Mouse (Mus musculus): Measurements from ENCODE around the gene Cacna1s. TPM values are rescaled to one million over a fixed set of nuclear protein-coding genes. Genes with fewer than 3 reads are reported as not detected.

Gene Cacna1s
- polyA plus RNA-seq, 1 experiment from 2014 or later = 5.2 TPM

DNA sequence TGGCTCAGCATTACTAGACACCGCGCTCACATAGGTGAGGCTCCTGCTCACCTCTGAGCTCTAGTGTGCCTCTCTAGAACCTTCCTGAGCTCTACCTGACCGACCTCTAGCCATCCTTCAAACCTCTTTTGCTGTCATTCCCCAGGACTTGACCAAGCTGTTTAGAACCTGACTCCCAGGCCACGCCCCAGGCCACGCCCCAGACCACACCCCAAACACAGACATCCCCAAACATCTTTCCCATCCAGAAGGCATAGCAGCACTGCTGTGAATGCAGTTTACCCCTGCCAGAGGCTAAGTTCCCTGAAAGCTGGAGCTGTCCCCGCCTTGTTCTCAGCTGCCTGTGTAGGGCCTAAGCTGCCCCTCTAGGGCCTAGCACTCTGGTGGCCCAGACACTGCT lies 68.2 kb downstream of the Cacna1s start:
- no peak for ATAC-seq (ENCODE audit: insufficient number of reproducible peaks, low FRiP score, low TSS enrichment, low read depth)
- Histone ChIP-seq H3K4me2 (no peak overlapping the region), H3K36me3 (no peaks in the 10 kb centered on the region), H3K27me3 (no peaks in the 10 kb centered on the region), H3K27ac (no peak overlapping the region), H3K4me1 (peaks cover 25% of the 10 kb centered on the region), H3K9me3 (no peaks in the 10 kb centered on the region), H3K4me3 (no peak overlapping the region), H3K9ac (no peak overlapping the region)
- 49% methylated on average over 6 of the region's 6 CpGs for WGBS

DNA sequence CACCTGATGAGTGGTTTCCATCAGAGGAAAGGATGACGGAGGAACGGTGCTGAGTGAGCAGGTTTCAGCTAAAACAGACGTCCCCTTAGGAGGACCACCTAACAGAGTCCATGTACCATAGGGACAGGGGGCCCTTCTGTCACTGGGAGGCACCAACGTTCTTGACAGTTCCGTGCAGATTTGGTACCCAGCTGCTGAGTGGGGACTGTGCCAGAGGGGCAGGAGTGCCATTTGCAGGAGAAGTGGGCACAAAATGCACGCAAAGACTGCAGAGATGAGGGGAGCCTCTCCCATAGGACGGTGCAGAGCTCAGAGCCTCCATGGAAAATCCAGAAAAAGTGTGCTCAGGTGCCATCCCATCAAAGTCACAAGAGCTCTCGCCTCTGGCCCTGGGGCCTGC lies 69.5 kb downstream of the Cacna1s start:
- ATAC-seq (ENCODE audit: insufficient number of reproducible peaks, low FRiP score, low TSS enrichment, low read depth) = no peak
- Histone ChIP-seq H3K36me3 (no peaks in the 10 kb centered on the region), H3K4me2 (no peak overlapping the region), H3K27me3 (no peaks in the 10 kb centered on the region), H3K9me3 (no peaks in the 10 kb centered on the region), H3K9ac (no peak overlapping the region), H3K4me3 (no peak overlapping the region), H3K27ac (no peak overlapping the region), H3K4me1 (peaks cover 29% of the 10 kb centered on the region)
- WGBS = 83% methylated on average over 8 of the region's 8 CpGs

DNA sequence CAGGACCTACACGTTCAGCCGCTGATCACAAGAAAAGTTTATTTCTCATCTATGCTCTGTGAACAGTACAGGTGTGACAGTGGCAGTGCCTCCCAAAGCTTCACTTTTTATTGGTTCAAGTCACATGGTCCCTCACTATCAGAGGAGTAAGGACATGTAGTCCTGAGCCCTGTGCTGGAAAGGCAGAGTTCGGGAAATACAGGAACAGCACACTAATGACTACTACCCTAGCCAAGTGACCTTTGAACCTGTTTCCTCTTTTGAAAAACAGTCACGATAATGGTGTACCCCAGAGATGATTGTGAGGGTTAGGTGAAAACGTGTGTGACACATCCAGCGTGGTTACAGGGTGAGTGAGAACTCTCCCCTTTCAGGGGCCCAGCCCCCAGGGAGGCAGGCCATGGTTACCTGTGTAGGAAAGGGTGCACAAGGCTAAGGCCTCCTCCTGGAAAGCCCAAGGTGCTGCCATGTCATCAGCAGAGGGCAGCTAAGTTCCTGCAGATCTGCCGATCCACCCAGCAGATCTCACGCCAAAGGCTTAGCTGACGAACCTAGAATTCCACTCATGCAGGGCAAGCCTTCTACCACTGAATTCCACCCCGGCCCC lies 73.7 kb downstream of the Cacna1s start:
- no peak overlapping the region for H3K4me2 ChIP-seq
- H3K9ac ChIP-seq = no peak overlapping the region
- peaks cover 40% of the 10 kb centered on the region for H3K4me1 ChIP-seq
- no peaks in the 10 kb centered on the region for H3K36me3 ChIP-seq
- WGBS = 76% methylated on average over 10 of the region's 10 CpGs
- ATAC-seq (ENCODE audit: insufficient number of reproducible peaks, low FRiP score, low TSS enrichment, low read depth) = no peak
- H3K4me3 ChIP-seq = no peak overlapping the region
- no peaks in the 10 kb centered on the region for H3K9me3 ChIP-seq
- H3K27ac ChIP-seq = no peak overlapping the region
- H3K27me3 ChIP-seq = no peaks in the 10 kb centered on the region

DNA sequence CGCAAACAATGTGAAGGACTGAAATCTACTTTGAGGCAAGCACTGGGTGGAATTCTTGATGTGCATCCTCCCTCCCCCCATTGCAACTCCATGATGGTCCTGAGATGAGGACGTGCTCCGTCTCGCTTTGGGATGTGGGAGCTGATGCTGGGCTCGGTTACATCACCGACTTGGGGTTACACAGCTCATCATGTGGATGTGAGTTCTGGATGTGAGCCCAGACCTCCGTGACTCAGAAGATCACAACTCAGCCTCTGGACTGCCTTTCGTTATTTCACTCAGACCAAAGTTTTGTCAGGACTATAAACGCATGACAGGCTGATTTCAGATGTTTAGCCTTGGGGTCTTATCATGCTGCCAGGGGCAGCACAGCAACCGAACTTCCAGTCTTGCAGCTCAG lies 74.3 kb downstream of the Cacna1s start:
- H3K9ac ChIP-seq = no peak overlapping the region
- 0 out of 2 replicates have a peak overlapping the region, but pooled peaks have one; percentile 11 for H3K27ac ChIP-seq
- no peak for ATAC-seq (ENCODE audit: insufficient number of reproducible peaks, low FRiP score, low TSS enrichment, low read depth)
- peaks cover 46% of the 10 kb centered on the region for H3K4me1 ChIP-seq
- 34% methylated on average over 10 of the region's 10 CpGs for WGBS
- H3K9me3 ChIP-seq = no peaks in the 10 kb centered on the region
- H3K4me2 ChIP-seq = no peak overlapping the region
- no peaks in the 10 kb centered on the region for H3K27me3 ChIP-seq
- H3K4me3 ChIP-seq = no peak overlapping the region
- H3K36me3 ChIP-seq = no peaks in the 10 kb centered on the region

DNA sequence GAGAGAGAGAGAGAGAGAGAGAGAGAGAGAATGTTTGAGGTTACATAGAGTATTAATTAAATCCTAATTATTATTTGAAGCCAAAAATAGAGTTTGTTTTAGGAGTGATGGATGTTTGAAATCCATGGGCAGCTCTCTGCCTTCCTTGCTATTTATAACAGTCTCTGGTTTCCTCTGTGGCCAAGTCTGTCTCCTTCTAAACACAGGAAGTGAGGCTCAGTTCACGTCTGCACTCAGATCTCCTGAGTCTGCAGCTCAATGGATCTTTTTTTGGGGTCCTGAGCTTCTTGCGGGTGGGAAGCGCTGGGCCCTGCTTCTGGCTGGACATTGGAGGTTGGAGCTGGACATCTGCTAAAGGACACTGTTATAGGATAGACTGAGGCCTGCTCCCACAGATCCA lies 75.3 kb downstream of the Cacna1s start:
- WGBS = 59% methylated on average over 3 of the region's 3 CpGs
- no peaks in the 10 kb centered on the region for H3K36me3 ChIP-seq
- H3K9me3 ChIP-seq = no peaks in the 10 kb centered on the region
- H3K27me3 ChIP-seq = no peaks in the 10 kb centered on the region
- H3K4me3 ChIP-seq = no peak overlapping the region
- H3K4me1 ChIP-seq = peaks cover 55% of the 10 kb centered on the region
- no peak overlapping the region for H3K9ac ChIP-seq
- ATAC-seq (ENCODE audit: insufficient number of reproducible peaks, low FRiP score, low TSS enrichment, low read depth) = no peak
- H3K4me2 ChIP-seq = no peak overlapping the region
- H3K27ac ChIP-seq = peak overlapping the region; percentile 69

DNA sequence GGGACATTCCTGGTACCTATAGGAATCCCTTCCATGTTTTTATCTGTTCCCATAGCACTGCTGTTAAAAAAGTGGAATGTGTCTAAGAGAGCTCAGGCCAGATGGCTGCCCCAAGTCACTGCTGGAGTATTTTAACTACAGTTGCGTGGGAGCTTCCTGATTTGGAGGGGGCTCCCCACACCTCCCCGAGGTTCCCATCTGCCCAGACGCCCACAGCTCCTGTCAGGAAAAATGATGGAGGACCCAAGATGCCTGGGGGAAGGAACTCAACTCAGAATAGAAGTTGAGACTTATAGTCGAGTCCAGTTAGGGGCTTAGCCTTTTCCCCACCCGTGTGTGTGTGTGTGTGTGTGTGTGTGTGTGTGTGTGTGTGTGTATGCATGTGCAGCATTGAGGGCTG lies 75.9 kb downstream of the Cacna1s start:
- H3K4me1 ChIP-seq = peaks cover 61% of the 10 kb centered on the region

DNA sequence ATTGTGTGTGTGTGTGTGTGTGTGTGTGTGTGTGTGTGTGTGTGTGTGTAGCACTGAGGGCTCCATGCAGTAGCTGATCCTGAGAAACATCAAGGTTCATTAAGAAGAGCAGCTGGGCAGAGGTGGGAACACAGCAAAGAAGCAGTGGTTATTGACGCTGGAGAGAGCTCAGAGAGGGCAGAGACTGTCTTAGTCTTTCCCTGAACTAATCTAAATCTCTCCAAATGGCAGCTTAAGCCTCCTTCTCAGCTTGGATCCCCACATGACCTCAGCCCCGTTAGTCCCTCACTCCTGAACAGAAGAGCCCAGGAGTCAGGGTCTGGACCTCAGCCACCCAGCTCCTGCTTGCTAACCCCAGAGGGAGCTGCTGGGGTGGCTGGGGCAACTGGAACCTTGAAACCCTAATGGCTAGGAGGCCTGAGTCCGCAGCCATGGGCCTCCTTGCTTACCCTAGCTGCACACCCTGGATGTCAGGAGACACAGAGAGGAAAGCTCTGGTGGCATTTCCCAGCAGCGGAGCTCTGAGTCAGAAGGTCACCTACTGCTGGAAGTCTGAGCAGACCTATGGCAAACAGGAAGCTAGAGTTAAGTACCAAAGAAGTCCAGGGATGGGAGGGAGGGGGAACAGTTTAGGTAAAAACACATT lies 76.5 kb downstream of the Cacna1s start:
- no peaks in the 10 kb centered on the region for H3K27me3 ChIP-seq
- no peaks in the 10 kb centered on the region for H3K36me3 ChIP-seq
- no peak overlapping the region for H3K27ac ChIP-seq
- H3K9me3 ChIP-seq = no peaks in the 10 kb centered on the region
- H3K4me2 ChIP-seq = no peak overlapping the region
- no peak for ATAC-seq (ENCODE audit: insufficient number of reproducible peaks, low FRiP score, low TSS enrichment, low read depth)
- no peak overlapping the region for H3K9ac ChIP-seq
- H3K4me1 ChIP-seq = peaks cover 67% of the 10 kb centered on the region
- no peak overlapping the region for H3K4me3 ChIP-seq
- WGBS = 45% methylated on average over 4 of the region's 4 CpGs

More for the DNA sequence above, 75.9 kb downstream of the Cacna1s start:
- peak overlapping the region; percentile 69 for H3K27ac ChIP-seq
- H3K27me3 ChIP-seq = no peaks in the 10 kb centered on the region
- 16% methylated on average over 5 of the region's 5 CpGs for WGBS
- no peak overlapping the region for H3K9ac ChIP-seq
- no peak for ATAC-seq (ENCODE audit: insufficient number of reproducible peaks, low FRiP score, low TSS enrichment, low read depth)
- no peak overlapping the region for H3K4me2 ChIP-seq
- no peaks in the 10 kb centered on the region for H3K9me3 ChIP-seq
- H3K4me3 ChIP-seq = no peak overlapping the region
- no peaks in the 10 kb centered on the region for H3K36me3 ChIP-seq

DNA sequence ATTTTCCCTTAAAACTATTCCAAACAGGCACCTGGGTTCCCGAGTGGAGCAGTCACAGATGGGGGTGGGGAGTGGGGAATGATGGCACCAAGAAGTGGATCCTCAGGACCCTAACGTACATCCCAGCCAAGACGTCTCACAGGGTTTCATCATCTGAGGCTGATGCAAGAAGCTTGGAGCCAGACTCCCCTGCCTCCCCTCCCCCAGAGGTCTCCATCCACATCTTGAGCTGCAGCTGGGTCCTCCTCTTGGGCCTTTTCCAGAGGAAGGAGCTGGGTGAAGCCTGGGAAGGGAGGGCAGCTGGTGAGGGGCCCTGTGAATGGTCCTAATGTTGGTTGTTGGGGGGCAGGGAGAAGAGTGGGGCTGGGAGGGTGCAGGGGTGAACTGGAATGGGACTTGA lies 77.6 kb downstream of the Cacna1s start:
- 47% methylated on average over 3 of the region's 3 CpGs for WGBS
- Histone ChIP-seq H3K4me2 (no peak overlapping the region), H3K9me3 (no peaks in the 10 kb centered on the region), H3K36me3 (no peaks in the 10 kb centered on the region), H3K4me3 (no peak overlapping the region), H3K27me3 (no peaks in the 10 kb centered on the region), H3K27ac (no peak overlapping the region), H3K9ac (no peak overlapping the region), H3K4me1 (peaks cover 78% of the 10 kb centered on the region)
- no peak for ATAC-seq (ENCODE audit: insufficient number of reproducible peaks, low FRiP score, low TSS enrichment, low read depth)

DNA sequence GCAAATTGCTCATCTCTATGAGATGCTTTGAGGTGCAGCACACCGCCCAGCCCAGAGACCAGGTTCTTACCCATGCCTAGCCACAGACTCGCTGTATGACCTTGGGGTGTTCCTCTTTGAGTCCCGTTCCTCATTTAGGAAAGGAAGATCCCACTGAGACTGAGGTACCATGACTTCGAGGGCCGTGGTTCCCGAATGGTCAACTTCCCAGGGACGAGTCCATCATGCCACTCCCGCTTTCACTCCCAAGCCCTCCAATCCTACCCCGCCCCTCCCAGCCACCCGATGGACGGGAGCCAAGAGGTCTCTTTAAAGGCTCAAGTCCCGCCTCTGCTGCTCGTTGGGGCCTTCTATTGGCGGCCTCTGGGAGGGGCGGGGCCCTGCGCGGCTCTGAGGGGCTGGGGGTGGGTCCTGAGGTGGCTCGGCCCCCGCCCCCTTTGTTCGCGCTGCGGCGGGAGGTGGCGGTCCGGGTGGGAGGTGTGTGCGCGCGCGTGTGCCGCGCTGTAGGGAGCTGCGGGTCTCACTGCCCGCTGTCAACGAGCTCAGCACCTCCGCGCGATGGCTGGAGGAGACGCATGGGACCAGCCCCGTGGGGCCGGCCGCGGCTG lies 78.5 kb downstream of the Cacna1s start, which contains the start of gene Kif21b:
Kif21b (plus strand) TSS at position 439 of the 608 bp plus-strand sequence.
- Histone ChIP-seq H3K4me3 (peak within 1 kb of the TSS; percentile 75), H3K9me3 (no peaks in the 10 kb centered on the region), H3K9ac (peak within 1 kb of the TSS; percentile 65), H3K4me1 (peaks cover 86% of the 10 kb centered on the region), H3K36me3 (no peaks in the 10 kb centered on the region), H3K27ac (peak within 1 kb of the TSS; percentile 23; the same call in 1 of the 2 replicates), H3K4me2 (peak within 1 kb of the TSS; percentile 99), H3K27me3 (no peaks in the 10 kb centered on the region)
- 1% methylated on average over 42 of the region's 42 CpGs for WGBS
- ATAC-seq (ENCODE audit: insufficient number of reproducible peaks, low FRiP score, low TSS enrichment, low read depth) = peak; percentile 89

DNA sequence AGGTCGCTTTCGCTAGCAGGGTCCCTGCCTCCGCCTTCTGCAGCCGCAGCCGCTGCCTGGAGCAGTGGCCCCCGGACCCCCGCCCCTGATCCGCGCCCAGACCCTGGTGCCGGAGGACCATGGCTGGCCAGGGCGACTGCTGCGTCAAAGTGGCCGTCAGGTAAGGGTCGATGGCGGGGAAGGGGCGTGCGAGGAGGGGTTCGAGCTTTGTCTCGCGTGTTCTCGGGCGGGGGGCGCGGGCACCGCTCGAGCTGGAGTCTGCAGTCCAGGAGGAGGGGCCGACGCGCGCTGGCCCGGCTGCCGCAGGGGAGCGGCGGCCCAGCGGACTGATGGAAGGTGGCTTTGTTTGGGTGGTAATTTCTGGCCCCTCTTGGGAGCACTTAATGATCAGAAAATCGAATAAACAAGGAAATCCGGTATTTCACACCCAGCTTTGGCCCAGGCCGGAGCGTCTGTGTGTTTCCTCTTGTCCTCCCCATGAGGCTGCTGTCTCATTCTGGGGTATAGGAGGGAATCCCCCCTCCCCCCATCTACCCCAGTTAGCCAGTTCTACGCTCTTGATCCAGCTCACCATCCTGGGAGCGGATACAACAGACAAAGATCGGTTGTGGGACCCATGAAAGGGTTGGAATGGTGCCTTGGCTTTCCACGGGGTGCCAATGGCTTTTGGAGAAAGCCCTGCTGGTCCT lies 79.2 kb downstream of the Cacna1s start:
- peak overlapping the region; percentile 75 for H3K4me3 ChIP-seq
- H3K36me3 ChIP-seq = no peaks in the 10 kb centered on the region
- no peaks in the 10 kb centered on the region for H3K27me3 ChIP-seq
- peak overlapping the region; percentile 23; the same call in 1 of the 2 replicates for H3K27ac ChIP-seq
- H3K9me3 ChIP-seq = no peaks in the 10 kb centered on the region
- peaks cover 92% of the 10 kb centered on the region for H3K4me1 ChIP-seq
- H3K4me2 ChIP-seq = peak overlapping the region; percentile 99
- WGBS = under 1% methylated on average over 38 of the region's 43 CpGs
- ATAC-seq (ENCODE audit: insufficient number of reproducible peaks, low FRiP score, low TSS enrichment, low read depth) = 0 out of 2 replicates have a peak, but pooled peaks have one; percentile 11
- H3K9ac ChIP-seq = peak overlapping the region; percentile 65

DNA sequence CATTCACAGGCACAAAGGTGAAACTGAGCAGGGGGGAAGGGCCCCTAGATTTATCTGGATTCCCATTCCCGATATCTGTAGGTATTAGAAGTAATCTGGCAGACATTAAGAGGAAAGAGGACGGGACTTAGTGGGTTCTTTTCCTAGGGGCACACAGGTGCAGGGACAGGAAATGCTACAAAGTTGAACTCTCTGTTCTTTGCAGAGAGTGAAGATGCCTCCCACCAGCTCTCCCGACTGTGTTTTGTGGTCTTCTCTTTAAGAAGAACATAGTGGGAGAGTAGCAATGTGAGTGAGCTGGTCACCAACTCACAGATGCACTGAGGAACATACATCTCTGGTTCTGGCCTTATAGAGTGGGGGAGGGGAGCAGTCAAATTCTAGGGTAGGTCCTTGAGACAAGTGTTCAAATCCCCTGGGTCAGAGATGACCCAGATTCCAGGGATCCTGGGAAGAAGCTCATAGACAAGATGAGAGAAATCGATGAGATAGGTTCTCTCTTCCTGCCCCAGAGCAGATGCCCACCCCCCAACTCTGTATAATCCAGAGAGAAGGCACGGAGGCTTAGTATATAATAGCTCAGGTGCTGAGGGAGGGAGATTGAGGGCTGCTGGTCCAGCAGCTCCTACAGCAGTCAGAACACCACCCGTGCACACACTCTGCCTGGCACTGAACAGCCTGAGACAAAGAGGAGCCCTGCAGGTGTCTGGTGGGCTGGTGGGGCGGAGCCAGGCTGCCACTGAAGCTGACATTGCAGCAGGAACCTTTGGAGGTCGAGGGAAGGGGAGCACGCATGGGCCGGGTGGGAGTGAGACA lies 80.0 kb downstream of the Cacna1s start:
- Histone ChIP-seq H3K27ac (no peak overlapping the region), H3K4me1 (peaks cover 93% of the 10 kb centered on the region), H3K36me3 (no peaks in the 10 kb centered on the region), H3K9ac (peak overlapping the region; percentile 65; the same call in 1 of the 2 replicates), H3K9me3 (no peaks in the 10 kb centered on the region), H3K4me2 (peak overlapping the region; percentile 99), H3K27me3 (no peaks in the 10 kb centered on the region), H3K4me3 (peak overlapping the region; percentile 75)
- WGBS = 29% methylated on average over 10 of the region's 10 CpGs
- ATAC-seq (ENCODE audit: insufficient number of reproducible peaks, low FRiP score, low TSS enrichment, low read depth) = no peak
